Mouse (Mus musculus): ENCODE measurements at regions not wholly inside any gene's neighbourhood (a gene's known extent, or its start where the extent isn't known, plus 50 kb on each side); places are given as distances from the start of the nearest gene placed in this dataset.
"Not testable (repeated sequence)": the region's sequence is repeated elsewhere in the genome, so short reads cannot be mapped to it uniquely, and the experiment has no call there.

GRCm38 (mm10) chr6:102746440-102746839 is 173.5 kb upstream of the Cntn3 start:
- TF ChIP-seq CTCF (IDR thresholded peaks at IDR 0.05; ENCODE audit: low read depth, low read length); EP300 (IDR thresholded peaks at IDR 0.05; ENCODE audit: insufficient read depth, low read depth, low read length): not testable (repeated sequence)
